Mouse (Mus musculus) right cerebral cortex, adult 2 months (tissue): ENCODE measurements around the gene Ndst2.
"Not testable (repeated sequence)": the region's sequence is repeated elsewhere in the genome, so short reads cannot be mapped to it uniquely, and the experiment has no call there.

Source experiments
- DNase-seq, 2 experiments: peaks; one replicate each; pipeline ENCODE4 v3.0.0; 2021 to 2022; ENCODE audit warnings: low spot score in 2 of 2

The Ndst2 gene

DNA sequence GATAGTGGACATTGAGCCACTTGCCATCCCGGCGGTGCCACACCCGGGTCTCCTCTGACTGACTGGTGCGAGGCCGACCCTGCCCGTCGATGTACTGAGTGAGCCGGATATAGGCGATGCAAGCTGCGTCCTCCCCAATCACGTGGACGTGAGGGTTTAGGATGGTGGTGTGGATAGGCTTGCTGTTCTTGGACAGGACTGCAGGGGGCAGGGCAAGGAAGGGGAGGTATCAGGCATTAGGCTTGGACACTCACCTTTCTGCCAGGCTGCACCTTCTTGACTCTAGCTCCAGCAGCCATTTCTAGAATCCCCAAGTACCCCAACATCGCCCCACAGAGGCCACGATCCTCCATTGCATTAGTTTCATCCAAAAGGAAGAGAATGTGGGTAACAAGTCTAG lies 2.9 kb upstream of the Ndst2 start:
- DNase-seq: peak in 1 of 2 experiments; percentile 45

DNA sequence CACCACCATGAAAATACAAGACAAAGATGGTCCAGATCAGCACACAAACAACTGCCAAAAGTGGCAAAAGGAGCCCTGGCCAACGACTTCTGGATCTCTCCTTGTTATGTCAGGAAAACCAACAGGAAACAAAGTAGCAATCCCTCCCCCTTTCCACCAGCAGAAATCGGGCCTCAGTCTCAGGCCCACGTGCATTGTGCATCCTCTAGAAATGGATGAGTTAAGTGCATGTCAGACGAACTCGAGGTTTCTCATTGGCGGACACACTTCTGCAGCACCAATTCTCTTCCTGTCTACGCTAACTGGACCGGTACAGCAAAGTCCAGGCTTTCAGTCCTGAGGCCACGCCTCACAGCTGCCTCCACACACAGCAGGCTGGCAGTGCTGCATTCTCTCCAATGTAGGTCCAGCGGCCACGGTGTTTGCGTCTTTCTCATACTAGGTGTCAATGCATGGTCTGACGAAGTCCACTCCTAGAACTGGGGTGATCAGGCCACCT lies 1.6 kb upstream of the Ndst2 start:
- DNase-seq: no peak

- no peak for DNase-seq
These were observed 690 bp upstream of the Ndst2 start for GRCm38 (mm10) chr14:20735052-20735451.

- no peak for DNase-seq
These were observed 1.1 kb downstream of the Ndst2 start for GRCm38 (mm10) chr14:20733041-20733951.

DNA sequence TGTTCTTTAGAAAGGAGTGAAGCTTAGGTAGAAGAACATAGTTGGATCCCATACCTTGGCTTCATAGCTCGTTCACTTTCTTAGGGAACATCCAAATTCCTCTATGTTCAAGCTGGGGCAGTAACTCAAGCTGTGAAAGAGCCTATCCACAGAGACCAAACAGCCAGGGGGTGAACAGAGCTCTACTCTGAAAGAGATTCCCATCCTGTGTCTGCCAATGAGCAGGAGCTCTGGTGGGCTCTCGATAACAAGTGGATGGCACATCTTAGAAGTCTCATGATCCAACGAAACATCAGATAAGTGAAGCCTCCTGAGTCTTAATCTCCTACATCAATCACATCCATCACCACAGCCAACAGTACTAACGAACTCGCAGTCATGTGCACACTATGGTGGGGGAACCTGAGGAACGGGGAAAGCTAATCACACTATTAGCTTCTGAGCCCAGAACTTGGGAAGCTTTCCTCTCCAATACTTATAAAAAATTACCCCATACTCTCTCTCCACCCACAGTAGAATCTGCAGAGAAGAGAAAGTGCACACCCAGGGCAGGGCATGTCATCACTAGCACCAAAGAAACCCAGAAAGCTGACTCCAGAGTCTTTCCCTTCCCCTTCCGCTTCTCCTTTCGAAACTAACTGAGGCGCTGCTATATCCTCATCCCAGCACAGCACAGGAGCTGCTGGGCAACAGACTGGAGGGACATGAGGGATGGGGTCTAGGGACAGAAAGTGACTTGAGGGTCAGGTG lies 3.3 kb downstream of the Ndst2 start:
- DNase-seq: no peak

DNA sequence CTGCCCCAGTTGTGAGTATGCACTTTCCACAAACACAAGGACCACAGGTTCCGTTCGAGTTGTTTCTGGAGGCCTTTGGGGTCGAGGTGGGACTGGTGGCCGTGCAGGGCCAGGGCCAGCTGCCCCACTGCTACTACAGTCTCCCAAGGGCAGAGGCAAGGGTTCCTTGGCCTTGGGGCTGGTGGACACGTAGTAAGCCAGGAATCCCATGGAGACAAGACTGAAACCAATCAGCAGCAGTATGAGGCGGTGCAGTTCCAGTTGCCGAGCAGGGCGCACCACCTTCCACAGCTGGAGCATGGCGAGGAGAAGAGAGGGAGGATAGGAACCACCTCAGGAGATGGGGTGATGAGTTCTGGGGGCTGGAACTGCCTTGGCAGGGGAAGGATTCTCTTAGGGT lies 4.5 kb downstream of the Ndst2 start:
- no peak for DNase-seq

DNA sequence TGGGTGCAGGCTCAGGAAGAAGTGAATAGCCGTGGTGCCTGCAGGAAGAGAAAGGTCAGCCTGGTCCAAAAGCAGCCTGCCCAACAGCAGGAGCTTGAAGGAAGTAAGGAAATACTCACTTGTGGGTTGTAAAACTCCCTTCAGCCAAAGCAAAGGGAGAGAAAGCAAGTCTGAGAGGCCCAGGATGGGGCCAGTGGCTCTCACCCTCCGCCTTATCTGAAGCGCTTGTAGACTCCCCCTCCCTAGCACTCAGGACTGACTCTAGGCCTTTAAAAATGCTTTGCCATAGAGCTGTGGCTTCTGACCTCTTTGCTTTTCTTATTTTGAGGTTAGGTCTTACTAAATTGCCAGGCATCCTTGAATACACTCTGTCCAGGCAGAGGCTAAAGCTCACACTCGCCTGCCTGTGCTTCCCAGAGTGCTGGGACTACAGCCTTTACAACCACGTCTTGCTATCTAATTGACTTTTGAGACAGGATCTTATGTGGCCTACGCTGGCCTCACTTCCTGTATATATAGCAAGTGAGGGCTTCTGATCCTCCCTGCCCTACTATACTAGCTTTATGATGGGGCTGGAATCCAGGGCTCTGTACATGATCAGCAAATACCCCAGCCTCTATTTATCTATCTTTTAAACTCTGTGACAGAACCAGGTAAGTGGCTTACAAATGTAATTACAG lies 8.6 kb downstream of the Ndst2 start:
- no peak for DNase-seq

- DNase-seq: peak; percentile 74 to 83
These were observed 10.3 kb downstream of the Ndst2 start for GRCm38 (mm10) chr14:20724043-20724442.

GRCm38 (mm10) chr14:20723006-20723405 lies 11.4 kb downstream of the Ndst2 start:
- no peak for DNase-seq

- no peak for DNase-seq
These were observed 13.0 kb downstream of the Ndst2 start for GRCm38 (mm10) chr14:20721371-20721770.

GRCm38 (mm10) chr14:20719767-20720166 lies 14.6 kb downstream of the Ndst2 start:
- DNase-seq: no peak

GRCm38 (mm10) chr14:20718443-20718842 lies 15.9 kb downstream of the Ndst2 start:
- no peak for DNase-seq

DNA sequence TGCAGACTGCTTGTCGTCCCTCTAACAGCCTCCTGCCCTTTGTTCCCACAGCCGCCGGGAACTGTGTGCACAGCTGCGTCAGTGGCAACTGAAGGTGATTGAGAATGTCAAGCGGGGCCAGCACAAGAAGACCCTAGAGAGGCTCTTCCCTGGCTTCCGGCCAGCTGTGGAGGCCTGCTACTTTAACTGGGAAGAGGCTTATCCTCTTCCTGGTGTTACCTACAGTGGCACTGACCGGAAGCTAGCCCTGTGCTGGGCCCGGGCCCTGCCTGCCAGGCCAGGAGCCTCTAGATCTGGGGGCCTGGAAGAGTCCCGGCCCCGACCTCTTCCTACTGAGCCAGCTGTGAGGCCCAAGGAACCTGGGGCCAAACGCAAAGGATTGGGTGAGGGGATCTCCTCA lies 20.5 kb downstream of the Ndst2 start:
- DNase-seq: no peak

DNA sequence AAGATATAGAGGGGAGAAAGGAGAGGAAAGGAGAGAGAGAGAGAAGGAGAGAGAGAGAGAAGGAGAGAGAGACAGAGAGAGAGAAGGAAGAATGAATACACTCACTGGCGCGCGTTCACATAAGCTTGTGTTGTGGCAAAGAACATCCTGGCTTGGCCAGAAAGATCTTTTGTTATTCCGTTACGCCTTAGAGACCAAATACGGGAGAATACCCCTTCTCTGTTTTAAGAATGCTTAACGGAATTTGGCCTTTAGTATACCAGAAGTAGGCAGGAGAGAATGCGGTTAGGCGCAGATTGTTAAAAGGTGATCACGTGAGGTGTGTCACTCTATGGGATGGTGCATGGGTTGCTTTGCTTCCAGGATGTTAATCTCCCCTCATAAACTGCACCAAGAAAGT lies 26.1 kb downstream of the Ndst2 start:
- no peak for DNase-seq

DNA sequence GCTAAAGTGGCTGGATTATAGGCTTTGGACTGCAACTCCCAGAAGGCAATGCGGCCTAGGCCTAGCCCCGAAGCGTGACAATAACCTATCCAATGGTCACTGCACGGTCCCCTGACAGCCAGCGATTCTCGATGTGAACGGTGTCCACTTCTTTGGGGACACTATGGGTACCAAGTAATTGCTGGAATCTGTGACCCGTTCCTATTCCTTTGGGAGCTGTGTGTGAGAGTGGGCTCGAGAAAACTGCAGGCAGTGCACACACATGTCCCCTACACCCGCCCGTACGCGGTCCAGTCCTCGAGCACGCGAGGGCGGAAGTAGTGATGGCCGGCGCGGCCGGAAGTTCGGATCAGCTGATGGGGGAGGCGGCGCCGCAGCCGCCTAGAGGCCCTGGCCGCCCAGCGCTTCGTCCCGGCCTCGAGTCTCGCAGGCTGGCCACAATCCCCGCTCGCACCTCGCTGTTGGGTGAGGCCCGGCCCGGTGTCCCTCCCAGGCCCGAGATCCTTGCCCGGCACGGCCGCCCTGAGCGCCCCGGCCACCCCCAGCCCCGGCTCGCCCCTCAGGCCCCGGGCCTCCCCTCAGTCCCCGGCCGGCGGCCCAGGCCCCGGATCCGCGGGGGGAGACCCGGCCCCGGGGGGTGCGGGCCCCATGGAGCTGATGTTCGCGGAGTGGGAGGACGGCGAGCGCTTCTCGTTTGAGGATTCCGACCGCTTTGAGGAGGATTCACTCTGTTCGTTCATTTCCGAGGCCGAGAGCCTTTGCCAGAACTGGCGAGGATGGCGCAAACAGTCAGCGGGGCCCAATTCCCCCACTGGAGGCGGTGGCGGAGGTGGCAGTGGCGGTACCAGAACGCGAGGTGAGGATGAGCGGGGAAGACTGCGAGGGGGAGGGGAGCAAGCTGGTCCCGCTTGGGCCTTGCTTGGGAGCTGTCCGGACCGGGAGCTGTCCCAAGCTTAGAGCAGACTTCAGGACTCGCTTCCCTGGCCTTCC lies 26.9 kb downstream of the Ndst2 start, which contains the start of gene Zswim8:
Gene Zswim8 (plus strand): TSS at position 352 of the 990 bp plus-strand sequence.
- peak; percentile 90 to 95 for DNase-seq

DNA sequence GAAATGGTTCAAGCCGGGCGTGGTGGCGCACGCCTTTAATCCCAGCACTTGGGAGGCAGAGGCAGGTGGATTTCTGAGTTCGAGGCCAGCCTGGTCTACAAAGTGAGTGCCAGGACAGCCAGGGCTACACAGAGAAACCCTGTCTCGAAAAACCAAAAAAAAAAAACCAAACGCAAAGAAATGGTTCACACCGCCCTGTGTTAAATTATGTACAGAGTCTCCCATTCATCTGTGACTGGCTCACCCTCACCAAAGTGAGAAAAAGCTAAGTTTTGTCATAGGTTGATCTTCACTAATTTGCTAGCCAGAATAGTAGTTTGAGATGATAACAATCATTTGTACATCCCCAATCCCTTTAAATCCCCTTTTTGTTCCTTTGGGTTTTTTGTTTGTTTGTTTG lies 30.9 kb downstream of the Ndst2 start:
- DNase-seq: not testable (repeated sequence)

DNA sequence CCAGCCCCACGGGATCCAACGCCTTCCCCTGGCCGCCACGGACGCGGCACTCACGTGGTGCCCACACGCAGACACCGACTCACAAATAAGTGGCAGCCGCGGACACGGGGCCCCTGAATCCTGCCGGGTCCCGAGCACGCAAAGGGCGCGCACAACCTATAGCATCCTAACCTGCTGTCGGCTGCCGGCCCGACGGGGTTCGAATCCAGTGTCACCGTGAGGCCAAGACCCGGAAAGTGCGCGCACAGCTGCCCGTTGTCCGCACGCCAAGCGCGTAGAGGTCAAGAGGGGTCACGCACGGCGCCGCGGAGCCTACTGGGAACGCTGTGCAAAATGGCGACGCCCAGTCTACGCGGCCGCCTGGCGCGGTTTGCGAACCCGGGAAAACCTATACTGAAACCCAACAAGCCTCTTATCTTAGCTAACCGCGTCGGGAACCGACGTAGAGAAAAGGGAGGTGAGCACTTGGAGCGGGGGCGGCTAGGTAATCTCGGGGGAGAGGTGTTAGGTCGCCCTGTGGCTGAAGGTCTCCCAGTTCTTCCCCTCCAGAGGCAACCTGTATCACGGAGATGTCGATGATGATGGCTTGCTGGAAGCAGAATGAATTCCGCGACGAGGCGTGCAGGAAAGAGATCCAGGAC lies 31.5 kb downstream of the Ndst2 start, which contains the start of gene Chchd1:
Gene Chchd1 (plus strand): TSS at position 266 of the 641 bp plus-strand sequence.
- peak; percentile 94 for DNase-seq

DNA sequence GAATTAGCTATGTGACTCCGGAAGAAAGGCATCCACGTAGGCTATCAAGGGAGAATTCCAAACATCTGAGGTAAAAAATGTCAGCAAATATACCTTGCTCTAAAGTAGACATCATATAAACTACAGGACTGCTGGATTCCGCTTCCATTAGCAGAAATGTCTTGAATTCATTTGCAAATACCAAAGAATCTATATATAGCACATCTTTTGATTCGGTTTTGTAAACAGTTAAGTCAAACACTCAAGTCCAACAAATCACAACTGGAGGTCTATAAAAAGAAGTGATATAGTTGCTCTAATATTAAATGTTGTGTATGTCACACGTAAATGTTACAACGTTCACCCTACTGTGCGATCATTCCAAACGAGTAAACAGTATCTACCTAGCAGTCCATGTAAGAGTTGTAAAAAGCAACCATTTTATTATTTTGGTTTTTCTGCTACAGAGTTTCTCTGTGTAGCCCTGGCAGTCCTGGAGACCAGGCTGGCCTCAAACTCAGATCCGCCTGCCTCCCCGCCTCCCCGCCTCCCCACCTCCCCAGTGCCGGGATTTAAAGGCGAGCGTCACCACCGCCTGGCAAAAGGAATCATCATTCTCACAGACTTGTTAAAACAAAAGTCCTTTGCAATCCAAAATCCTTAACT lies 32.1 kb downstream of the Ndst2 start:
- no peak for DNase-seq

DNA sequence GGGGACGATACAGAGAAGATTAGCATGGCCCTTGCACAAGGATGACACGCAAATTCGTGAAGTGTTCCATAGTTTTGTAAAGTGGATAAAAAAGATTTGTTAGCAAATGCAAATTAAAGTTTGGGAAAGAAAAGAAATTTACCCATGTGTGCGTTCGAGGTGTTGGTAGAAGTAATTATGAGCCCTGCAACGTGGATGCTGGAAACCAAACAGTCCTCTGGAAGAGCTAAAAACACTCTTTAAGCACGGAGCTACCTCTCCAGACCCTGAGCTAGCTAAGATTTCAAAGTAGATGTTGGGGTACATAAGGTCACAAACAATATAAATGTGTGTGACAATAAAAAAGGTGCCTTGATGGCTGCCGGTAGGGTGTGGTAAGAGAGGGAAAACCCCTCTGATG lies 32.8 kb downstream of the Ndst2 start:
- DNase-seq: no peak

- no peak for DNase-seq
These were observed 34.0 kb downstream of the Ndst2 start for GRCm38 (mm10) chr14:20700362-20700761.
